Mouse (Mus musculus): ENCODE results near the gene Dcaf8.

Dcaf8 gene

DNA sequence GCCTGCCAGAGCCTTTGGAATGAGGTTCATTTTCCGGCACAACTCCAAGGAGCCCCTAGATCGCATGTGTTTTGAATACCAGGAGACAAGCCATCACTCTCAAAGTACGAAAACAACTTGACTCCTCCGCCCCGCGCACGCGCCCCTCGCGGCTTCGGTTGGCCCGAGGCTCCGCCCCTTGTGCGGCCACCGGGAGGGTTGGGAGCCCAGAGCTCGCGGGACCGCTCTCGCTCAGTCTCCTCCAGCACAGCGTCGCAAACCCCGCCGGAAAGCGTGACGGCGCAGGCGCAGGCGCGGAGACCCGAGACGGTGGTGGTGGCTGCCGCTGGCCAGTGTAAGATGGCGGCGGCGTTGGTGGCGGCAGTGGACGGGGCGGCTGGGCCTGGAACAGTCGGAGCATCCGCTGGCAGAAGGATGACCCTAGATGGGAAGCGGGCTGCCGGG lies at the start of gene Dcaf8:
Gene Dcaf8, plus strand, starts transcription at position 250 of the 444 bp plus-strand sequence.
- peak; percentile 96 to 99 for DNase-seq (ENCODE audit: low spot score in 2 of 2)

DNA sequence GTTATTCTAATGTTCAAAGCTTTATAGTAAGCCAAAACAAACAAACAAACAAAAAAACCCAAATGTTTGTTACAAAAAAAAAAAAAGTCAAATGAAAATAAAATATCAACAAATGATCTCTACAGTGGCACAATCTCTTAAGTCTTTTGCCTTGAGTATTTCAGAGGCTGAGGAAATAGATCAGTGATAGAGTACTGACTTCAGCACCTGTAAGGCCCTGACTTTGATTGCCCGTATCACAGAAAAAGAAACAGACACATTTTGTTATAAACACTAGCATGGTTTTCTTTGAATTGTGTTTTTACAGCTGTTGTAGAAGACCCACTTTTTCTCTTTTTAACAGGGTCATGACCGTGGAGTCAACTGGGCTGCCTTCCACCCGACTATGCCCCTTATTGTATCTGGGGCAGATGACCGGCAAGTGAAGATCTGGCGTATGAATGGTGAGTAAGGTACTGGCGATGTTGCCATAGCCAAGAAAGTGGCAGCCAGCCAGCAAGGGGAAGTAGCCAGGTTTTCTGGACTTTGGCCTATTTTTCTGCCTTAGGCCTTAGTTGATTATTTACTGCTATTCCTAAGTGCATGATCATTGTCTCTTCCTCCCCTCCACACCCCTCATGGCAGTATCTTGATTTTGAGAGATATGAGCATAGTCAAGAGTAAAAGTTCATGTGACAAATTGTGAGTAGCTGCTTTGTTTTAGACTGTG lies 48.4 kb upstream of the Dcaf8 start:
- DNase-seq (ENCODE audit: low spot score in 2 of 2) = no peak

- DNase-seq (ENCODE audit: low spot score in 2 of 2) = no peak
Measured at GRCm38 (mm10) chr1:172103619-172104018, 44.3 kb upstream of the Dcaf8 start.

DNA sequence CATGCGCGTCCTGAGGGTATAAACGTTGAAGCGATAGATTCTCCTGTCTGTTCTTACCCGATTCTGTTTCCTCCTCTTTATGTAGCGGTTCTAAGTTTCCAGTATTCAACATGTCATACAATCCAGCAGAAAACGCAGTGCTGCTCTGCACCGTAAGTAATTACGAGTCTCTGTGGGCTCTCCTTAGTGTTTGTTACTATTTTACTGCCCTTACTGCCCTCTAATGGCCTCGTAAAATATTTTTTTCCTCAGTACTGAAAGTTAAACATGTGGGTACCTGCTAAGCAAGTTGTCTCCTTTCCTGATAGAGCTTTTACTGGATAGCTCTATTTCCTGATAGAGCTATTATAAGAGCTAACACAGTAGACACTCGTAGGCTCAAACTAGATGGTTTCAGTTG lies 42.8 kb upstream of the Dcaf8 start:
- no peak for DNase-seq (ENCODE audit: low spot score in 2 of 2)

- no peak for DNase-seq (ENCODE audit: low spot score in 2 of 2)
Measured at GRCm38 (mm10) chr1:172107777-172108477, 40.0 kb upstream of the Dcaf8 start.

DNA sequence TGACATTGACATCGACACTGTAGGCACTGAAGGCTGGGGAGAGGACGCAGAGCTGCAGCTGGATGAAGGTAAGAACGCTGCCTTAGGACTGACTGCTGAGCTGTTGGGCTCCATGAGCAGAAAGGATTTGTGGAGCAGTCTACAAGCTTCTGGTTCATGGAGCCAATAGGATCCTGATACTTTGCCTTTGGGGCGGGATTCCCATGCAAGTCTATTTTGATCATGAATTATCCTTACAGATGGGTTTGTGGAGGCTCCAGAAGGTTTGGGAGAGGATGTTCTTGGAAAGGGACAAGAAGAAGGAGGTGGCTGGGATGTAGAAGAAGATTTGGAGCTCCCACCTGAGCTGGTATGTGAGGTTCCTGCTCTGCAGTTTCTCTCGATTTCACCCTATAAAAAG lies 30.9 kb upstream of the Dcaf8 start:
- DNase-seq (ENCODE audit: low spot score in 2 of 2) = no peak

DNA sequence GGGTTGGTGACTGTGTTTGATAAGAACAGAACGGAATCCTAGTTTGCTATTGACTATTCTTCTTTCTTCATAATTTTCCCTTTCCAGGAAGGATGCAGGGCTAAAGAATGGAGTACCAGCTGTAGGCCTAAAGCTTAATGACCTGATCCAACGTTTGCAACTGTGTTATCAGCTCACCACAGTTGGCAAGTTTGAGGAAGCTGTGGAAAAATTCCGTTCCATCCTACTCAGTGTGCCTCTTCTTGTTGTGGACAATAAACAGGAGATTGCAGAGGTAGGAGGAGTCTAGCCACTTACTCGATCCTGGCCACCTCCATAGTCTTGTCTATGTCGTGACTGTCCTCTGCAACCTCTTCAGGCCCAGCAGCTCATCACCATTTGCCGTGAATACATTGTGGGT lies 28.8 kb upstream of the Dcaf8 start:
- no peak for DNase-seq (ENCODE audit: low spot score in 2 of 2)

DNA sequence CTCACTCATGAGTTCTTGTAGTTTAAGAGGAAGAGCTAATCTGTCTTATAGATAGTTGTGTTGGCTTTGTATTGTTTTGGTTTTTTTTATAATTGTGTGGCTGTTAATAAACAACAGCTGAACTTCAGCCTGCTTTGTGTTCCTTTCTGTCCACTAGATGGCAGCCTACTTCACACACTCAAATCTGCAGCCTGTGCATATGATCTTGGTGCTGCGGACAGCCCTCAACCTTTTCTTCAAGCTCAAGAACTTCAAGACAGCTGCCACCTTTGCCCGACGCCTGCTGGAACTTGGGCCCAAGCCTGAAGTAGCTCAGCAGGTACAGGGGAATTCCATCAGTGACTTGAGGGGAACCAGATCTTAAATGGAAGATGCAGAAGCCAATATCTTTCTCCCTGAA lies 28.2 kb upstream of the Dcaf8 start:
- peak in 1 of 2 experiments; percentile 35 for DNase-seq (ENCODE audit: low spot score in 2 of 2)

DNA sequence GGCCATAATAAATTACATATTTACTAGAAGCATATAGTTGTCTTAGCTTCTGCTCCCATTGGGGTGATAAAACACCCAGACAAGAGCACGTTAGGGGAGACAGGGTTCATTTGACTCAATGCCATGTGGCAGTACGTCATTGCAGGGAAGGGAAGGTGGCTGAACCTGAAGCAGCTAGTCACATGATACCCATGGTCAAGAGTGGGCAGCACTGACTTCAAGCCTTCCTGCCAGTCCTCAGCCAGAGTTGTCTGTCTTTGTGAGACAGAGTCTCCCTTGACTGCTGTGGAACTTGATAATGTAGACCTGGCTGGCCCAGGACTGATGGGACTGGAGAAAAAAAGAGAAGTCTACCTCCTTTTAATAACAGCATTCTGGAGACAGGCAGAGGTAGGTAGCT lies 25.2 kb upstream of the Dcaf8 start:
- no peak for DNase-seq (ENCODE audit: low spot score in 2 of 2)

- DNase-seq (ENCODE audit: low spot score in 2 of 2) = no peak
Measured at GRCm38 (mm10) chr1:172124572-172124971, 23.3 kb upstream of the Dcaf8 start.

- peak; percentile 70 to 85 for DNase-seq (ENCODE audit: low spot score in 2 of 2)
Measured at GRCm38 (mm10) chr1:172126376-172127347, 21.2 kb upstream of the Dcaf8 start, which contains the start of gene Pex19. Gene Pex19, plus strand, starts transcription at chr1:172126755.

DNA sequence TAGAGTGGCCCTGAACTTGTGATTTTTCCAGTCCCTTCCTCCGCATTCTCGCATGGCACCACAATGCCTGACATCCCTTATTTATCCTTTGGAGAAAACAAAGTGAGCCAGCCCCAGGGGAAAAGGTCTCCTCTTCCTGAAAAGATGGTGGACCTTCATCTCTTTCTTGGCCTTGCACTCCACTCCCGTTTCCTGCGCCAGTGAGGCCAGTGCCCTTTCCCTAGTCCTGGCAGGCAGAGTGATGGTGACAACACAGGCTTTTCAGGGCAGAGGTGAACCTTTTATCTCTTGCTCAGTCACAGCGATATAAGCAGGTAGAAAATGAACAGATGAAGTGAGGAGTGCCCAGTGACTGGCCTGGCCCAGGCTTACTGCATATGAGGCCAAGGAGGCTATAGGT lies 20.4 kb upstream of the Dcaf8 start:
- DNase-seq (ENCODE audit: low spot score in 2 of 2) = no peak

GRCm38 (mm10) chr1:172128563-172128962 lies 19.3 kb upstream of the Dcaf8 start:
- no peak for DNase-seq (ENCODE audit: low spot score in 2 of 2)

DNA sequence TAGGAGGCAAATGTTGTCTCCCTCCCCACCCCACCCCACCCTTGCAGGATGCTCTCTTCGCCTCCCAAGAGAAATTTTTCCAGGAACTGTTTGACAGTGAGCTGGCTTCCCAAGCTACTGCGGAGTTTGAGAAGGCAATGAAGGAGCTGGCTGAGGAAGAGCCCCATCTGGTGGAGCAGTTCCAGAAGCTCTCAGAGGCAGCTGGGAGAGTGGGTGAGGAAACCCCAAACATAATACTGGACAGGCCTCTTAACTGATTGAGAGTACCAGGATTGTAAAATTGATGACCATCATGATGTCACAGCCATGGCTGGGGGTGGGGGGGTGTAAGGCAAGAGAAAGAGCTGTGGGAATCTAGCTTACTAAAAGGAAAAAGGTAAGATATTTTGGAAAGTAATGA lies 18.8 kb upstream of the Dcaf8 start:
- no peak for DNase-seq (ENCODE audit: low spot score in 2 of 2)

- no peak for DNase-seq (ENCODE audit: low spot score in 2 of 2)
Measured at GRCm38 (mm10) chr1:172129780-172130179, 18.1 kb upstream of the Dcaf8 start.

- no peak for DNase-seq (ENCODE audit: low spot score in 2 of 2)
Measured at GRCm38 (mm10) chr1:172132319-172132718, 15.6 kb upstream of the Dcaf8 start.

- DNase-seq (ENCODE audit: low spot score in 2 of 2) = no peak
Measured at GRCm38 (mm10) chr1:172133535-172133934, 14.3 kb upstream of the Dcaf8 start.

GRCm38 (mm10) chr1:172134072-172134471 lies 13.8 kb upstream of the Dcaf8 start:
- DNase-seq (ENCODE audit: low spot score in 2 of 2) = no peak

GRCm38 (mm10) chr1:172140160-172140559 lies 7.7 kb upstream of the Dcaf8 start:
- DNase-seq (ENCODE audit: low spot score in 2 of 2) = no peak

DNA sequence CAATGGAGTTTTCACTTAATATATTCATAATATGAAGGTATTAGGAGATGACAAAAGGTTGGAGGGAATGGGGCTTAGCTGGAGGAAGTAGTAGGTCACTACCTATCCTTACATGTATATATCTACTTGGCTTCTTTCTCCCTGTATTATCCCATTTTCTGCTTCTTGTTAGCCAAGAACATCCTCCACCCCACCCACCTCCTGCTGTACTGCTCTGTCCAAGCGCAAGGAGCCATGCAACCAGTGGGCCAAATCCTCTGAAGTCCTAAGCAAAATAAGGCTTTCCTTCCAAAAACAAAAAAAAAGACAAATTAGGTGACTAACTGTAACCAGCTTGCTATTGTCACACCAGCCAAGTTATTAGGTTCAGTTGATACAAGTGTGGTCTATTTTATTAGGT lies 7.1 kb upstream of the Dcaf8 start:
- DNase-seq (ENCODE audit: low spot score in 2 of 2) = no peak

- DNase-seq (ENCODE audit: low spot score in 2 of 2) = no peak
Measured at GRCm38 (mm10) chr1:172141529-172141928, 6.4 kb upstream of the Dcaf8 start.

GRCm38 (mm10) chr1:172143570-172143969 lies 4.3 kb upstream of the Dcaf8 start:
- peak in 1 of 2 experiments; percentile 72 for DNase-seq (ENCODE audit: low spot score in 2 of 2)
